Mouse (Mus musculus) MEL (cell line): Measurements from ENCODE around the gene Arhgap35. TPM values are rescaled to one million over a fixed set of nuclear protein-coding genes. Genes with fewer than 3 reads are reported as not detected.

Source experiments
- DNase-seq: peaks from one replicate; pipeline ENCODE4 v3.0.0; 2011; ENCODE audit warnings: low read depth, low spot score
- H3K27ac ChIP-seq: 2 replicates; pipeline ENCODE4 v1.5.1; 2012; ENCODE audit warnings: low read depth, mild to moderate bottlenecking, control low read depth, low read length, moderate library complexity; ENCODE audit not compliant: control insufficient read depth
- H3K27me3 ChIP-seq, 2 experiments: fragments of 150-350 bp in 1 of 2; sonication (generic) in 1 of 2; 2 replicates each; pipeline ENCODE4 v1.6.1; 2012; ENCODE audit warnings: low read length in 2 of 2, mild to moderate bottlenecking in 2 of 2, improper control_type of control experiment in 1 of 2, moderate library complexity in 1 of 2; ENCODE audit not compliant: insufficient read depth in 2 of 2, control insufficient read depth in 1 of 2
- H3K36me3 ChIP-seq, 2 experiments: 2 replicates each; pipeline ENCODE4 v1.6.1; 2012 to 2014; ENCODE audit warnings: low read length in 2 of 2, improper control_type of control experiment in 1 of 2, inconsistent platforms in 1 of 2, mild to moderate bottlenecking in 1 of 2; ENCODE audit not compliant: insufficient read depth in 2 of 2, control insufficient read depth in 1 of 2
- H3K4me1 ChIP-seq, 2 experiments: fragments of 150-350 bp in 1 of 2; sonication (generic) in 1 of 2; 2 replicates each; pipeline ENCODE4 v1.6.1; 2012; ENCODE audit warnings: low read length in 2 of 2, improper control_type of control experiment in 1 of 2, mild to moderate bottlenecking in 1 of 2; ENCODE audit not compliant: insufficient read depth in 2 of 2, control insufficient read depth in 1 of 2
- H3K4me3 ChIP-seq, 2 experiments: fragments of 150-350 bp in 1 of 2; sonication (generic) in 1 of 2; 2 replicates each; pipeline ENCODE4 v1.5.1; 2012; ENCODE audit warnings: low read depth in 2 of 2, low read length in 2 of 2, mild to moderate bottlenecking in 2 of 2, moderate library complexity in 2 of 2, control low read depth in 1 of 2, improper control_type of control experiment in 1 of 2; ENCODE audit not compliant: control insufficient read depth in 1 of 2, insufficient read depth in 1 of 2
- H3K79me2 ChIP-seq: 2 replicates; pipeline ENCODE4 v1.6.1; 2012; ENCODE audit warnings: mild to moderate bottlenecking, low read length, moderate library complexity; ENCODE audit not compliant: control insufficient read depth, poor library complexity, insufficient read depth
- H3K9ac ChIP-seq: 2 replicates; pipeline ENCODE4 v1.6.1; 2012; ENCODE audit warnings: low read depth, mild to moderate bottlenecking, control low read depth, low read length, moderate library complexity; ENCODE audit not compliant: control insufficient read depth, poor library complexity, severe bottlenecking
- H3K9me3 ChIP-seq: fragments of 150-350 bp; sonication (generic); replicated peaks from 2 replicates; pipeline ENCODE4 v1.6.1; 2012; ENCODE audit warnings: mild to moderate bottlenecking, low read length, improper control_type of control experiment, moderate library complexity; ENCODE audit not compliant: insufficient read depth
- BHLHE40 ChIP-seq: IDR thresholded peaks from 2 replicates; pipeline ENCODE4 v1.6.1; 2012; ENCODE audit warnings: low read depth, mild to moderate bottlenecking, inconsistent platforms, low read length, improper control_type of control experiment, borderline replicate concordance
- GATA1 ChIP-seq: IDR thresholded peaks from 2 replicates; pipeline ENCODE4 v1.6.1; 2011; ENCODE audit warnings: low read depth, low read length, improper control_type of control experiment
- HCFC1 ChIP-seq: IDR thresholded peaks from 2 replicates; pipeline ENCODE4 v1.6.1; 2012; ENCODE audit warnings: low read depth, mild to moderate bottlenecking, inconsistent platforms, low read length, improper control_type of control experiment, moderate library complexity
- MAZ ChIP-seq: IDR thresholded peaks from 2 replicates; pipeline ENCODE4 v1.6.1; 2012; ENCODE audit warnings: low read depth, mild to moderate bottlenecking, inconsistent platforms, low read length, improper control_type of control experiment
- MYB ChIP-seq: IDR thresholded peaks from 2 replicates; pipeline ENCODE4 v1.6.1; 2011; ENCODE audit warnings: mild to moderate bottlenecking, low read depth, low read length, improper control_type of control experiment
- MYC ChIP-seq: IDR thresholded peaks from 2 replicates; pipeline ENCODE4 v1.6.1; 2011; ENCODE audit warnings: low read depth, mild to moderate bottlenecking, low read length, improper control_type of control experiment, moderate library complexity
- NRF1 ChIP-seq: IDR thresholded peaks from 2 replicates; pipeline ENCODE4 v1.6.1; 2014; ENCODE audit warnings: low read depth, mild to moderate bottlenecking, inconsistent platforms, low read length, improper control_type of control experiment, moderate library complexity; ENCODE audit not compliant: poor library complexity, insufficient read depth, severe bottlenecking
- POLR2AphosphoS2 ChIP-seq: IDR thresholded peaks from 2 replicates; pipeline ENCODE4 v1.6.1; 2011; ENCODE audit warnings: low read length, improper control_type of control experiment
- POLR2AphosphoS5 ChIP-seq: IDR thresholded peaks from 2 replicates; pipeline ENCODE4 v1.6.1; 2012; ENCODE audit warnings: low read depth, borderline replicate concordance, mild to moderate bottlenecking, inconsistent platforms, low read length, moderate library complexity, mixed read lengths
- TAL1 ChIP-seq: IDR thresholded peaks from 2 replicates; pipeline ENCODE4 v1.6.1; 2012; ENCODE audit warnings: mild to moderate bottlenecking, inconsistent platforms, low read length, moderate library complexity, mixed read lengths
- USF1 ChIP-seq: IDR thresholded peaks from 2 replicates; pipeline ENCODE4 v1.6.1; 2014; ENCODE audit warnings: low read depth, mild to moderate bottlenecking, inconsistent platforms, low read length, improper control_type of control experiment, moderate library complexity
- USF2 ChIP-seq, 2 experiments: IDR thresholded peaks; 2 replicates each; pipeline ENCODE4 v1.6.1; 2011 to 2012; ENCODE audit warnings: improper control_type of control experiment in 2 of 2, low read length in 2 of 2, borderline replicate concordance in 1 of 2, inconsistent platforms in 1 of 2, low read depth in 1 of 2, mild to moderate bottlenecking in 1 of 2; ENCODE audit not compliant: insufficient read depth in 1 of 2
- ZC3H11A ChIP-seq: IDR thresholded peaks from 2 replicates; pipeline ENCODE4 v1.6.1; 2012; ENCODE audit warnings: low read depth, mild to moderate bottlenecking, inconsistent platforms, low read length, improper control_type of control experiment
- ZNF384 ChIP-seq: IDR thresholded peaks from 2 replicates; pipeline ENCODE4 v1.6.1; 2012; ENCODE audit warnings: low read depth, mild to moderate bottlenecking, inconsistent platforms, low read length, improper control_type of control experiment
- polyA plus RNA-seq, 2 experiments: library from polyadenylated mRNA; stranded (reverse) in 1 of 2; unstranded in 1 of 2; fragments of >175 nt in 1 of 2; fragments of >200 nt in 1 of 2; gene quantifications; 2 replicates each; pipeline versions ENCODE4 v1.2.1 to v1.2.4; 2012; ENCODE audit warnings: low replicate concordance in 2 of 2, low read depth in 1 of 2; ENCODE audit not compliant: insufficient read length in 2 of 2, insufficient read depth in 1 of 2, missing spikeins in 1 of 2
- total RNA-seq: library from RNA; depleted of rRNA; stranded (reverse); fragments of 300-350 nt; gene quantifications from 2 replicates; pipeline ENCODE4 v1.2.3, GENCODE M21; 2012

Arhgap35 gene
- total and polyA plus RNA-seq, 3 experiments = 7.4 to 13.4 TPM; not detected in 1

DNA sequence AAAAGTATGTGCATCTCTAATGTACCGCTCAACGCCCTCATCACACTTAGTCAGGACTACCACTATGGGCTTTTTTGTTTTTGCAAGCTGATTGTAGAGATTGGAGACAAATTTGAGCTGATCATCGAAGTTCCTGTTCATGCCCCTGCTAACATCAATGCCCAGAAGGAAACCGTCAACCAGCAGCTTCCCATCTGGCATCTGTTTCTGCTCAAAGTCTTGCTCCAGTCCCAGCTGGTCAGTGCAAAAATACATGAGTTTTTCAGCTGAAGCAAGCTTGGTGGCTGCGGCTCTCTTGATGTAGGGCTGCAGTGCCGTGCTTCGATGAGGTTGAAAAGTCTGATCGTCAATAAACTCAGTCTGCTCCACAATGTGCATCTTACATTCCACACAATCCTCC is 50.3 kb downstream of the Arhgap35 start:
- peaks cover 0 to 8% of the 10 kb centered on the region in 2 experiments; a peak in 2 of 4 replicates for H3K36me3 ChIP-seq
- H3K27me3 ChIP-seq = no peaks in the 10 kb centered on the region
- DNase-seq = no peak
- no peaks in the 10 kb centered on the region for H3K79me2 ChIP-seq
- H3K4me1 ChIP-seq = no peaks in the 10 kb centered on the region
- H3K4me3 ChIP-seq = no peak overlapping the region
- TF ChIP-seq ZNF384 = no peak
- TF ChIP-seq, all 39 proteins: peak for 0
- no peaks in the 10 kb centered on the region for H3K9me3 ChIP-seq
- H3K27ac ChIP-seq = no peak overlapping the region
- H3K9ac ChIP-seq = no peak overlapping the region

GRCm38 (mm10) chr7:16557783-16558538 is 56.8 kb downstream of the Arhgap35 start:
- H3K79me2 ChIP-seq = peaks cover 3% of the 10 kb centered on the region; the same call in 1 of the 2 replicates
- TF ChIP-seq USF1 (no peak), MYC (no peak), NRF1 (no peak), BHLHE40 (no peak), ZC3H11A (no peak)
- TF ChIP-seq, all 39 proteins: peak for 0
- DNase-seq = peak; percentile 58
- H3K4me1 ChIP-seq = no peaks in the 10 kb centered on the region; a peak in 1 of 4 replicates
- H3K27ac ChIP-seq = no peak overlapping the region
- no peak overlapping the region for H3K9ac ChIP-seq
- no peaks in the 10 kb centered on the region for H3K27me3 ChIP-seq
- H3K4me3 ChIP-seq = no peak overlapping the region
- H3K9me3 ChIP-seq = no peaks in the 10 kb centered on the region
- no peaks in the 10 kb centered on the region for H3K36me3 ChIP-seq

DNA sequence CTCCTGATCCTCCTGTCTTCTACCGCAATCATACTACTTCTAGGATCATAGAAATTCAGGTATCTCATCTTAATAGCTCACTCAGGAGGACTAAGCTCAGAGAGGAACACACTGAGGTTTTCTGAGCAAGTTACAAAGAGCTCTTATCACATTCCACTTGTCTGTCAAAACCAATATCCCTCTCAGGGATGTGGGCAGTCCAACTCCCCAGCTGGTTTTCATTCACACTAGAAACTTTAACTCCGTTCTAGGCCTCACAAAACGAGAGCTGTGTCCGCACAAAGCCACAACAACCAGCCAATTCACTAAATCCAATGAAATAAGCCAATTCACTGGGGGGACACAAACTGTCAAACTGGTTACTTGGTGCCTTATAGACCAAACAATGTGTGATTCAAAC is 57.5 kb downstream of the Arhgap35 start:
- Histone ChIP-seq H3K4me1 (no peaks in the 10 kb centered on the region; a peak in 1 of 4 replicates), H3K9ac (no peak overlapping the region), H3K79me2 (peaks cover 3% of the 10 kb centered on the region; the same call in 1 of the 2 replicates), H3K36me3 (no peaks in the 10 kb centered on the region), H3K27ac (no peak overlapping the region), H3K4me3 (no peak overlapping the region), H3K27me3 (no peaks in the 10 kb centered on the region), H3K9me3 (no peaks in the 10 kb centered on the region)
- peak; percentile 13 for DNase-seq
- TF ChIP-seq MAZ (no peak), TAL1 (no peak), HCFC1 (no peak), USF2 (IDR thresholded peaks at IDR 0.05; ENCODE audit: borderline replicate concordance in 1 of 2, insufficient read depth in 1 of 2, low read depth in 1 of 2, low read length in 2 of 2) (no peak), POLR2AphosphoS2 (no peak), BHLHE40 (no peak), MYB (no peak), GATA1 (peak; percentile 41; the same call in 1 of the 2 replicates), POLR2AphosphoS5 (no peak)
